Mouse (Mus musculus): ENCODE data around the gene Zp2.

Gene Zp2

DNA sequence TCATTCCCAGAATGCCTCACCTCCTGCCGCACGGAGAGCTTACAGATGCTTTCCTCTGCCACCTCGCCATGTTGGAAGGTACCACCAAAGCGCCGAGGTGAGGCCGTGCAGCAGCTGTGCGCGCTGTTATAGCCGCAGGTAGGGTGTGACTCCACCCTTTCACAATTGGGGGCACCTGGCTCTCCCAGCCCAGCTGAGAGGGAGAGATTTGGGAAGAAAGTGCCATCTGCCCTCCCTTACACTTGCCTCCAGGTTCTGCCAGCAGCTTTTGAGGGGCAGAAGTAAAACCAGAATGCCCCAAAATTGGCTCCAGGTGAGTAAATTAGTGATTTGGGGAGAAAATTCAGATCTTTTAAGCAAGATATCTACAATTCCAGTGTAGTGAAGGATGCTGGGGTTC is at the start of gene Zp2:
Gene Zp2, minus strand, starts transcription at position 101 of the 400 bp plus-strand sequence.
- no peak for DNase-seq (ENCODE audit: low spot score in 2 of 2)

DNA sequence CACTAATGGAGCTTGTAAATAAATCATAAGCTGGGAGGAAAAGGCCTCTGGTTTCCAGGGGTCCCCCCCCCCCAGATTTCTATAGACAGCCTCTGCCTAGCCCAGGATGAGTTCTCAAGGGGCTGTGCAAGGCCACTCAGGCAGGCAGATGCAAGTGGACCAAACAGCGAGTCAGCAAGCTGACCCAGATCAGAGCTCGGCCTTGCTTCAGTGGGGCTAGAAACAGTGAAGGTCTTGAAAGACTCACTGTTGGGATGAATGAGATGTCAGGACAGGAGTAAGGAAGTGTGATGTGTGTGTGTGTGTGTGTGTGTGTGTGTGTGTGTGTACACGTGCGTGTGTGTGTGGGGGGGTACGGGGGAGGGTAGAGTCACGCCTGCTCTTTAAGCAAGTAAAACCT is 47.7 kb upstream of the Zp2 start:
- no peak for DNase-seq (ENCODE audit: low spot score in 2 of 2)

- DNase-seq (ENCODE audit: low spot score in 2 of 2) = no peak
Measured at GRCm38 (mm10) chr7:120192207-120192606, 47.1 kb upstream of the Zp2 start.

DNA sequence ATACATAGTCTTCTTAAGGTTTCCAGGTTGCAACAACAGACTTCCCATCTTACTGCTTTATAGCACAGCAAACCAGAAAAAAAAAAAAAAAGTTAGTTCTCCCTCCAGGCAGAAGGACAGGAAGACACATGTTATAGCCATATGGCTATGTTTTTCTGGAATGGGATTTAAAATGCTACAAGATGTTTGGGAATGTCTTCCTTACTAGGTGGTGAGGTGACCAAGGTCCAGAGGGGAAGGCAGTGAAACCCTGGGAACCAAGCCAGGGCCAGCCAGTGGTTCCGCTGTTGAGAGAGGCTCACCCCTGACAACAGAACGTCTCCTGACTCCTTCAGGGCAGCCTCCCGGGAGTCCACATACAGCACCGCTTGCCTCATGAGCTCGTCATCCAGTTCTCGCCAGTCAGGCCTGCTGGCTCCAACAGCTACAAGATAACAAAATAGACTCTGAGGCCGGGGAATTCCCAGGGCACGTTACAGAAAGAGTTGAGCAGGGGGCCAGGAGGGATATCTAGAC is 45.1 kb upstream of the Zp2 start:
- DNase-seq (ENCODE audit: low spot score in 2 of 2) = no peak

GRCm38 (mm10) chr7:120189369-120190149 is 44.5 kb upstream of the Zp2 start:
- no peak for DNase-seq (ENCODE audit: low spot score in 2 of 2)

DNA sequence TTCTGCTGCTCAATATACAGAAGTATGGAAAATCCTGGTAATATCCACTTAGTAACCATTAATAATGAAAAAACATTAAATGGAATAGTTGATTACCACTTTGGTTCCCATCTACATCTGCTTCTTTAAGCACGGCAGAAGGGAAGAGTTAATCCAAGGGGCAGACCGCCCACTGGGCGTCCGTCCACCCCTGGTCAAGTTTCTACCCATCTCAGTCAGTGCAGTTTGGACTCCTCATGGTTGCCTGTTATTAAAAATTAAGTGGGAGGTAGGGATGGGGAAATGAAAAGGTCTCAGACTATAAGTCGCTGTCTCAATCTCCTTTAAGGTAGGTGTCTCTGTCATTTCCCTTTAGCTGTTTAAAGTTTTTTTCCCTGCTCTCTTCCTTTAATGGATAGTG is 43.9 kb upstream of the Zp2 start:
- no peak for DNase-seq (ENCODE audit: low spot score in 2 of 2)

DNA sequence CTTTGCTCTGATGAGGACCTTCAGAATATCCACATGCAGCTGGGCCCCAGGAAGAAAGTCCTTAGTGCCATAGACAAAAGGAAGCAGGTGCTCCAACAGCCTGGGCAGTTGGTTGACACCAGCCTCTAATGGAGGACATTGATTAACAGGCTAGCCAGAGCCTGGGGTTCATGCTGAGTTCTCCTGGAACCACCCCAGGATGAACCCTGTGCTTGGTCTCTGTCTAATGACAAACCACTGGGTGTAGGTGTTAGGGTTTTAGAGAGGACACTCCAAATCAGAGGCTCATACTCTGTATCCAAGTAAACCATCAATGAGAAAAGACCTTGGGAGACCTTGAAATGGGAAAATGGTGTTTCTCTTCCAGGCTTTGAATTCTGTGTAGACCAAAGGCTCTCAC is 37.8 kb upstream of the Zp2 start:
- no peak for DNase-seq (ENCODE audit: low spot score in 2 of 2)

GRCm38 (mm10) chr7:120181401-120182230 is 36.5 kb upstream of the Zp2 start:
- no peak for DNase-seq (ENCODE audit: low spot score in 2 of 2)

DNA sequence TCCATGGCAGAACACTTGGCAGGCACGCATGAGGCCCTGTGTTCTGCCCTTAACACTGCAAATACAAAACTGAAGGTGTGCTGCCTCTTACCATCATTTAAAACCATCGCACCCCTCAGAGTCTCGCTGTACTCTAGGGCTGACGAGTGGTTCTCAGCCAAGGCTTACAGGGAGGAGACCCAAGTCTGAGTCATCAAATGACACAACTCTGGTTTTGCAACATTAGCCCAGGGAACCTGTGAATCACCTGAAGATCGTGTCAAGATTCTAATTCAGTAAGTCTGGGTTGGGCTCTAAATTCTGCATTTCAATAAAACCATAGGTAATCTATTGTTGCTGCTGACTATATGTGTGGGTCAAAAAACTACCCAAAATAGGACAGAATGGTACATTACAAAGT is 35.5 kb upstream of the Zp2 start:
- DNase-seq (ENCODE audit: low spot score in 2 of 2) = no peak

DNA sequence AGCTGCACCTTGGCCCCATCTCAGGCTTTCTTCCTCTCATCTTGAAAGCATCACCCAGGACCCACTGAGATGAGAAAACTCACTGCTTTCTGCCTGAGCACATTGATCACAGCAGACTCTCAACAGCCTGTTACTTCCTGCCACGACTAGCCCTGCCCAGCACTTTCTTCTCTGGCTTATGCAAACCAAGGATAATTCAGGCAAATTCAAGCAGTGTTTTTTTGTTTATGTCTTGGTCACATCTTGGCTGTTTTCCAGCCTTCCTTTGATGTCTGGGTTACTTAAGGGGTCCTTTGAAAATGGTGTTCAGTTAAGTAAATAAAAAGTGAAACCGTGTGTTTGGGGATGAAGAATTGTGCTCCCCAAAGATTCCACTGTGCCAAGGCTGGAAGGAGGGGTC is 33.8 kb upstream of the Zp2 start:
- no peak for DNase-seq (ENCODE audit: low spot score in 2 of 2)

DNA sequence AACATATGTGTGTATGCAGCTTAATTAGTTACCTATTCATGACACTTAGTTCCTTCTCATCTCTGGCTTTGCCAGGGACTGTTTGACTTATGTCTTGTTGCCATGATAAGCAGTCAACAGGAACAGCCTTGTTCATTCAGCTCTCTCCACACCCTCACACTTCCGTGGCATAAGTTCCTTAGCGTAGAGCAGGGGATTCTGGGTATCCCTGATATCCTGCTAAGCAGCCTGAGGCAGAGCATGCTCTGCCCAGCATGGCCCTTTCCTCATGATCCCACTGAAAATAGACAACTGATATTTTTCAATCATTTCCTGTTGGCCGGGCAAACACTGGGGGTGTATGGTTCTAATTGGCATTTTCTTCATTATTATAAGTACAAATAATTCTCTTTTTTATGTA is 32.5 kb upstream of the Zp2 start:
- DNase-seq (ENCODE audit: low spot score in 2 of 2) = no peak

GRCm38 (mm10) chr7:120174723-120175504 is 29.8 kb upstream of the Zp2 start:
- no peak for DNase-seq (ENCODE audit: low spot score in 2 of 2)

DNA sequence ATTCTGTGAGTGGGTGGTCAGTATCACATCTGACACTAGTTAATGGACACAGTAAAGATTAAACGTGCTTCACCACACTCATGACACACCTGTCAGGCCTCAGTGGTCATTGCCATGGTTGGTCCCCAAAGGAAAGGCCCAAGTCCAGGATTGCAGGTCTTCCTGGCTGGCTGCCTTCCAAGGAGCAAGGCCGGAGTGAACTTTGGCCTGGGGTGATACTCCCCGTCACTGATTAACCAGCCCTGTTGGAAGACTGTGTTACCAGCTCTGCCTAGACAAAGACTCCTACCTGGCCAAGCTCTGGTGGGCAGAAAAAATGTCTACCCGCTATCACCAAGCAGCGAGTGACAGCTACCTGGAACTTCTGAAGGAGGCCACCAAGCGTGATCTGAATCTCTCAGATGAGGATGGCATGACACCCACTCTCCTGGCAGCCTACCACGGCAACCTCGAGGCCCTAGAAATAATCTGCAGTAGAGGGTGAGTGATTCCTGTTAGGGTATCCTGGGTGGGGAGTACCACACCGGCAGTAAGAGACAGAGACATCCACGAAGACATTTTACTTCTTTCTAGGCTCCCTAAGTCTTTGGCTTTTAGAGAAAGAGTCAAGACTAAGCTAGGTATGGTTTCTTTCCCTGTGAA is 28.6 kb upstream of the Zp2 start, which contains the start of gene Anks4b:
Gene Anks4b, plus strand, starts transcription at position 256 of the 642 bp plus-strand sequence.
- no peak for DNase-seq (ENCODE audit: low spot score in 2 of 2)

GRCm38 (mm10) chr7:120172188-120172700 is 27.2 kb upstream of the Zp2 start:
- DNase-seq (ENCODE audit: low spot score in 2 of 2) = no peak

- no peak for DNase-seq (ENCODE audit: low spot score in 2 of 2)
Measured at GRCm38 (mm10) chr7:120163581-120164251, 18.6 kb upstream of the Zp2 start.

DNA sequence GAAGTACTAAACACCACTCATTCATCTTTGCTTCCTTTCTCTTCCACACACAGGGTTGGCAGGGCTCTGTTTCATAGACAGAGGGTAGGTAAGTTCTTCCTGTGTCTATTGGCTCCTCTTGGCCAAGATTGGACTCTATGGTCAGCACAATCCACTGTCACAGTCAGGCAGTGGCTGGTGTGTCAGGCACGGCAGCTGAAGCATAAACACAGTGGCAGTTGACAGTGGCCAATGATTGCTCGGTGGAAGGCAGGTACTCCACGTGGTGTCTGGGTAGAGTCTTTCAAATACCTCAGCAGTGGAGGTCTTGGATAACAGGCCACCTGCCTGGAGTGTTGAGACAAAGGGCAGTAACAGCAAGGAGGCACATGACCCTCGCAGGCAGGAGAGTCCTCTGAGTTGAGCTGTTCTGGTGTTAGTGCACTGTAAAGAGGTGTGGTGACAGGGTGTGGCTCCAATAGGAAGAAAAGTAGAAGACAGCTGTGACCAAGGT is 13.1 kb upstream of the Zp2 start:
- no peak for DNase-seq (ENCODE audit: low spot score in 2 of 2)

- DNase-seq (ENCODE audit: low spot score in 2 of 2) = no peak
Measured at GRCm38 (mm10) chr7:120157575-120158061, 12.5 kb upstream of the Zp2 start.

DNA sequence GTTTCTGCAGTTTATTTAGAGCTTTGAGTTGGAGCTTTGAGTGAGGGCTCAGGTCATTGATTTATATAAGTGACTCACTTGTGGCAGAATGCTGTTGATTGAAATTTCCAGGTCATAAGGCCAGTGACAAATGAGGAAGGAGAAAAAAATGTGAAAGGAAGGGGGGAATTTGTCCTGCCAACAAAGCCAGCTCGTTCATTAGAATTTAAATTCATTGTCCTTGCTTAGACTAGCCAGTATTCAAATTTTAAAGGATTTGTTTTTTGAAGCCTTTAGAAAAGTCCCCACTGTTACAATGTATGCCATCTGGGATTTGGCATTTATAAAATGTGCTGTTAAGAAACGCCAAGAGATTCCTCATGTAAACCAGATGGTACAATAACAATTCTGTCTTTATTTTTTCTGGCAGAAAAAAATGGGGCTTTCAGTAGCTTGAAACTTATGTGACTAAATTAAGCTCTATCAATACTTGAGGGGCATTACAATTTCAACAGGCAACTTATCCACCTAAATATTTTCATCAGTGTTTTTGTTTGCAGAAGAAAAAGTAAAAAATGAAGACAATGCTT is 11.8 kb upstream of the Zp2 start:
- no peak for DNase-seq (ENCODE audit: low spot score in 2 of 2)

DNA sequence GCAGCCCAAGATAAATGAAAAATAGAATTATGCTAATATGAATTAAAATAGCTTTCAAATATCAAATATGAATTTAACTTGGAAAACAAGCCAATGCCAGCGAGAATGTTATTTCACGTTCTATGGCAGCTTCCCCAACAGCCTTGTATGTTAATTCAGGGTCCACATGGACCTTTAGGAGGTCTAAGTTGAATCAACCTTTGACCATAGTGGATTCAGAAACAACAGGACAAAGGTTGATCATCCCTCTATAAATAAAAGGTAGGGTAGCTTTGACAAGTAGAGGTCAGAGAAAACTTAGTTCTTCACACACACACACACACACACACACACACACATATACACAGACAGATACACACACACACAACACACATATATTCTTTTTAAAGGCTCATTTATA is 5.8 kb upstream of the Zp2 start:
- DNase-seq (ENCODE audit: low spot score in 2 of 2) = no peak

- DNase-seq (ENCODE audit: low spot score in 2 of 2) = no peak
Measured at GRCm38 (mm10) chr7:120150257-120150656, 5.2 kb upstream of the Zp2 start.

Measured in thymus, postnatal 10 days (tissue).